Mouse (Mus musculus): ENCODE data around the gene Nr2e3. TPM values are rescaled to one million over a fixed set of nuclear protein-coding genes. Genes with fewer than 3 reads are reported as not detected.
"Not testable (repeated sequence)": the region's sequence is repeated elsewhere in the genome, so short reads cannot be mapped to it uniquely, and the experiment has no call there.

Nr2e3 gene
- polyA plus RNA-seq, 1 experiment = not detected

- Histone ChIP-seq H3K27ac (ENCODE audit: control insufficient read depth, insufficient read depth, low read depth, low read length, poor library complexity) (no peak overlapping the region), H3K4me1 (ENCODE audit: control insufficient read depth, insufficient read depth, low read length) (peaks cover 1% of the 10 kb centered on the region; the same call in 1 of the 2 replicates), H3K4me3 (replicated peaks; ENCODE audit: control insufficient read depth, low read depth, low read length) (no peak overlapping the region)
- TF ChIP-seq POLR2A (IDR thresholded peaks at IDR 0.05; ENCODE audit: borderline replicate concordance, control insufficient read depth, low read depth, low read length) = no peak
- TF ChIP-seq CTCF (IDR thresholded peaks at IDR 0.05; ENCODE audit: control insufficient read depth, insufficient read depth, low read length) = no peak
- 84% methylated on average over 8 of the region's 8 CpGs for WGBS
Observed at GRCm38 (mm10) chr9:59938529-59938928, 21.9 kb downstream of the Nr2e3 start.

- H3K27ac ChIP-seq (ENCODE audit: control insufficient read depth, insufficient read depth, low read depth, low read length, poor library complexity); H3K4me3 ChIP-seq (replicated peaks; ENCODE audit: control insufficient read depth, low read depth, low read length); H3K4me1 ChIP-seq (ENCODE audit: control insufficient read depth, insufficient read depth, low read length): not testable (repeated sequence)
- 72% methylated on average over 8 of the region's 8 CpGs for WGBS
Observed at GRCm38 (mm10) chr9:59935866-59936265, 24.6 kb downstream of the Nr2e3 start.

- H3K27ac ChIP-seq (ENCODE audit: control insufficient read depth, insufficient read depth, low read depth, low read length, poor library complexity) = no peak overlapping the region
- TF ChIP-seq CTCF (IDR thresholded peaks at IDR 0.05; ENCODE audit: control insufficient read depth, insufficient read depth, low read length) (no peak), POLR2A (IDR thresholded peaks at IDR 0.05; ENCODE audit: borderline replicate concordance, control insufficient read depth, low read depth, low read length) (no peak)
- no peaks in the 10 kb centered on the region for H3K4me1 ChIP-seq (ENCODE audit: control insufficient read depth, insufficient read depth, low read length)
- WGBS = 86% methylated on average over 3 of the region's 3 CpGs
- H3K4me3 ChIP-seq (replicated peaks; ENCODE audit: control insufficient read depth, low read depth, low read length) = no peak overlapping the region
Observed at GRCm38 (mm10) chr9:59930248-59930647, 30.2 kb downstream of the Nr2e3 start.

GRCm38 (mm10) chr9:59914761-59915160 lies 45.7 kb downstream of the Nr2e3 start:
- no peaks in the 10 kb centered on the region for H3K4me1 ChIP-seq (ENCODE audit: control insufficient read depth, insufficient read depth, low read length)
- no peak overlapping the region for H3K4me3 ChIP-seq (replicated peaks; ENCODE audit: control insufficient read depth, low read depth, low read length)
- H3K27ac ChIP-seq (ENCODE audit: control insufficient read depth, insufficient read depth, low read depth, low read length, poor library complexity) = no peak overlapping the region
- no peak for TF ChIP-seq CTCF (IDR thresholded peaks at IDR 0.05; ENCODE audit: control insufficient read depth, insufficient read depth, low read length)
- TF ChIP-seq POLR2A (IDR thresholded peaks at IDR 0.05; ENCODE audit: borderline replicate concordance, control insufficient read depth, low read depth, low read length) = no peak
- WGBS = 60% methylated on average over 1 of the region's 1 CpGs

GRCm38 (mm10) chr9:59903382-59903781 lies 57.1 kb downstream of the Nr2e3 start:
- no peak overlapping the region for H3K27ac ChIP-seq (ENCODE audit: control insufficient read depth, insufficient read depth, low read depth, low read length, poor library complexity)
- H3K4me3 ChIP-seq (replicated peaks; ENCODE audit: control insufficient read depth, low read depth, low read length) = no peak overlapping the region
- WGBS = 68% methylated on average over 1 of the region's 1 CpGs
- TF ChIP-seq POLR2A (IDR thresholded peaks at IDR 0.05; ENCODE audit: borderline replicate concordance, control insufficient read depth, low read depth, low read length) (no peak), CTCF (IDR thresholded peaks at IDR 0.05; ENCODE audit: control insufficient read depth, insufficient read depth, low read length) (no peak)
- no peaks in the 10 kb centered on the region for H3K4me1 ChIP-seq (ENCODE audit: control insufficient read depth, insufficient read depth, low read length)

Other genes with a start within 250 kb of the Nr2e3 start
- 1.1 and 3.5 TPM in 2 replicates for gene Senp8, start 209.9 kb downstream of the Nr2e3 start, polyA plus RNA-seq (2011; ENCODE audit: insufficient read depth, insufficient read length, low replicate concordance, missing spikeins)
- 2.8 and 7.5 TPM in 2 replicates for gene Myo9a, start 209.8 kb downstream of the Nr2e3 start, polyA plus RNA-seq (2011; ENCODE audit: insufficient read depth, insufficient read length, low replicate concordance, missing spikeins)